Mouse (Mus musculus): ENCODE measurements around the gene Mettl15. TPM values are rescaled to one million over a fixed set of nuclear protein-coding genes. Genes with fewer than 3 reads are reported as not detected.
"Not testable (repeated sequence)": the region's sequence is repeated elsewhere in the genome, so short reads cannot be mapped to it uniquely, and the experiment has no call there.

Gene Mettl15
- total and polyA plus RNA-seq, 3 experiments, result 5.1 to 11.5 (median 5.6) TPM

- H3K9me3 ChIP-seq (replicated peaks; ENCODE audit: low read length); H3K79me2 ChIP-seq (replicated peaks; ENCODE audit: control insufficient read depth, extremely low read depth, insufficient read depth, poor library complexity, severe bottlenecking); dilution Hi-C loops (cut with MboI; ENCODE audit: extremely low pct_ligation_motif_present, extremely low pct_unique_long_range_greater_than_20kb, low sequenced_read_pairs); H3K4me3 ChIP-seq (replicated peaks in 1 of 3; ENCODE audit: low read depth in 2 of 3, low read length in 2 of 3, poor library complexity in 1 of 3); H3K27me3 ChIP-seq (replicated peaks); in situ Hi-C loops (cut with MboI; ENCODE audit: low pct_ligation_motif_present, low pct_unique_long_range_greater_than_20kb, low sequenced_read_pairs); H3K27ac ChIP-seq (ENCODE audit: insufficient read depth, low read depth); H3K9ac ChIP-seq (ENCODE audit: insufficient read depth, low read depth); DNase-seq (ENCODE audit: extremely low read depth); H3K4me2 ChIP-seq (ENCODE audit: insufficient read depth, low read depth, poor library complexity, severe bottlenecking); H3K36me3 ChIP-seq (replicated peaks in 1 of 2; ENCODE audit: control insufficient read depth in 1 of 2, insufficient read depth in 1 of 2, low read length in 1 of 2); H3K4me1 ChIP-seq (ENCODE audit: control insufficient read depth in 1 of 2, insufficient read depth in 2 of 2): not testable (repeated sequence)
Measured at GRCm38 (mm10) chr2:109210641-109211040, 69.9 kb downstream of the Mettl15 start.

- peaks cover 0 to 2% of the 10 kb centered on the region in 2 experiments for H3K36me3 ChIP-seq (replicated peaks in 1 of 2; ENCODE audit: control insufficient read depth in 1 of 2, insufficient read depth in 1 of 2, low read length in 1 of 2)
- no peak overlapping the region for H3K4me3 ChIP-seq (replicated peaks in 1 of 3; ENCODE audit: low read depth in 2 of 3, low read length in 2 of 3, poor library complexity in 1 of 3)
- H3K4me2 ChIP-seq (ENCODE audit: insufficient read depth, low read depth, poor library complexity, severe bottlenecking), result no peak overlapping the region
- in situ Hi-C loops (cut with MboI; ENCODE audit: low pct_ligation_motif_present, low pct_unique_long_range_greater_than_20kb, low sequenced_read_pairs) (no loop called here), dilution Hi-C loops (cut with MboI; ENCODE audit: extremely low pct_ligation_motif_present, extremely low pct_unique_long_range_greater_than_20kb, low sequenced_read_pairs) (no loop called here)
- H3K9me3 ChIP-seq (replicated peaks; ENCODE audit: low read length), result no peaks in the 10 kb centered on the region
- no peak for TF ChIP-seq TCF12 (IDR thresholded peaks at IDR 0.05; ENCODE audit: low read depth, low read length)
- no peak for TF ChIP-seq SMC3 (IDR thresholded peaks at IDR 0.05; ENCODE audit: low read depth, low read length)
- TF ChIP-seq PAX5 (IDR thresholded peaks at IDR 0.05; ENCODE audit: low read length), result no peak
- TF ChIP-seq RCOR1 (conservative IDR thresholded peaks at IDR 0.05; ENCODE audit: low read depth, low read length), result no peak
- no peak for TF ChIP-seq ETS1 (conservative IDR thresholded peaks at IDR 0.05; ENCODE audit: low read depth, low read length)
- no peak for TF ChIP-seq JUN (IDR thresholded peaks at IDR 0.05; ENCODE audit: insufficient read depth, low read depth, low read length)
- no peak for TF ChIP-seq E2F4 (IDR thresholded peaks at IDR 0.05; ENCODE audit: insufficient replicate concordance, low read depth, low read length)
- no peak for TF ChIP-seq JUND (conservative IDR thresholded peaks at IDR 0.05; ENCODE audit: low read depth, low read length)
- TF ChIP-seq TBP (conservative IDR thresholded peaks at IDR 0.05; ENCODE audit: low read depth, low read length), result no peak
- H3K27ac ChIP-seq (ENCODE audit: insufficient read depth, low read depth), result no peak overlapping the region
- H3K9ac ChIP-seq (ENCODE audit: insufficient read depth, low read depth), result no peak overlapping the region
- H3K4me1 ChIP-seq (ENCODE audit: control insufficient read depth in 1 of 2, insufficient read depth in 2 of 2), result no peaks in the 10 kb centered on the region
- H3K27me3 ChIP-seq (replicated peaks), result no peaks in the 10 kb centered on the region
- H3K79me2 ChIP-seq (replicated peaks; ENCODE audit: control insufficient read depth, extremely low read depth, insufficient read depth, poor library complexity, severe bottlenecking), result no peaks in the 10 kb centered on the region
- no peak for DNase-seq (ENCODE audit: extremely low read depth)
Measured at GRCm38 (mm10) chr2:109208032-109208431, 72.5 kb downstream of the Mettl15 start.

- Histone ChIP-seq H3K4me3 (replicated peaks in 1 of 3; ENCODE audit: low read depth in 2 of 3, low read length in 2 of 3, poor library complexity in 1 of 3) (no peak overlapping the region), H3K4me2 (ENCODE audit: insufficient read depth, low read depth, poor library complexity, severe bottlenecking) (no peak overlapping the region), H3K27ac (ENCODE audit: insufficient read depth, low read depth) (no peak overlapping the region), H3K27me3 (replicated peaks) (no peaks in the 10 kb centered on the region), H3K36me3 (replicated peaks in 1 of 2; ENCODE audit: control insufficient read depth in 1 of 2, insufficient read depth in 1 of 2, low read length in 1 of 2) (no peaks in the 10 kb centered on the region), H3K9ac (ENCODE audit: insufficient read depth, low read depth) (no peak overlapping the region), H3K9me3 (replicated peaks; ENCODE audit: low read length) (no peaks in the 10 kb centered on the region), H3K79me2 (replicated peaks; ENCODE audit: control insufficient read depth, extremely low read depth, insufficient read depth, poor library complexity, severe bottlenecking) (no peaks in the 10 kb centered on the region), H3K4me1 (ENCODE audit: control insufficient read depth in 1 of 2, insufficient read depth in 2 of 2) (no peaks in the 10 kb centered on the region)
- in situ Hi-C loops (cut with MboI; ENCODE audit: low pct_ligation_motif_present, low pct_unique_long_range_greater_than_20kb, low sequenced_read_pairs) (no loop called here), dilution Hi-C loops (cut with MboI; ENCODE audit: extremely low pct_ligation_motif_present, extremely low pct_unique_long_range_greater_than_20kb, low sequenced_read_pairs) (no loop called here)
- no peak for DNase-seq (ENCODE audit: extremely low read depth)
- no peak for TF ChIP-seq ZNF384 (IDR thresholded peaks at IDR 0.05; ENCODE audit: low read depth, low read length)
- no peak for TF ChIP-seq ETS1 (conservative IDR thresholded peaks at IDR 0.05; ENCODE audit: low read depth, low read length)
- no peak for TF ChIP-seq BHLHE40 (IDR thresholded peaks at IDR 0.05; ENCODE audit: low read depth, low read length)
- no peak for TF ChIP-seq RAD21 (IDR thresholded peaks at IDR 0.05; ENCODE audit: low read depth, low read length)
- TF ChIP-seq POLR2A (IDR thresholded peaks at IDR 0.05; ENCODE audit: low read depth, low read length), result no peak
- no peak for TF ChIP-seq NELFE (IDR thresholded peaks at IDR 0.05; ENCODE audit: low read depth, low read length)
- TF ChIP-seq RCOR1 (conservative IDR thresholded peaks at IDR 0.05; ENCODE audit: low read depth, low read length), result no peak
- no peak for TF ChIP-seq IRF4 (IDR thresholded peaks at IDR 0.05; ENCODE audit: low read depth, low read length)
- TF ChIP-seq CHD1 (IDR thresholded peaks at IDR 0.05; ENCODE audit: low read depth, low read length), result no peak
- TF ChIP-seq GABPA (IDR thresholded peaks at IDR 0.05; ENCODE audit: insufficient replicate concordance, low read depth, low read length), result no peak
- no peak for TF ChIP-seq MXI1 (IDR thresholded peaks at IDR 0.05; ENCODE audit: low read depth, low read length)
- no peak for TF ChIP-seq MAFK (IDR thresholded peaks at IDR 0.05; ENCODE audit: insufficient replicate concordance, low read length)
Measured at GRCm38 (mm10) chr2:109182993-109183392, 97.6 kb downstream of the Mettl15 start.

Measured in CH12.LX (cell line).